Mouse (Mus musculus) retina, adult 2 months (tissue): Measurements from ENCODE around the gene Cntn2.
"Not testable (repeated sequence)": the region's sequence is repeated elsewhere in the genome, so short reads cannot be mapped to it uniquely, and the experiment has no call there.

Experiments
- DNase-seq: peaks from one replicate; pipeline ENCODE4 v3.0.0-alpha.2; 2012; ENCODE audit warnings: low read depth, low spot score

The Cntn2 gene

GRCm38 (mm10) chr1:132511521-132511920 is 31.5 kb downstream of the Cntn2 start:
- DNase-seq, result no peak

- no peak for DNase-seq
Measured at GRCm38 (mm10) chr1:132509771-132510170, 33.3 kb downstream of the Cntn2 start.

- no peak for DNase-seq
Measured at GRCm38 (mm10) chr1:132506656-132507055, 36.4 kb downstream of the Cntn2 start.

- DNase-seq, result no peak
Measured at GRCm38 (mm10) chr1:132506058-132506457, 37.0 kb downstream of the Cntn2 start, which contains the start of gene Tmem81. Tmem81 (plus strand) TSS chr1:132506230.

GRCm38 (mm10) chr1:132505155-132505554 is 37.9 kb downstream of the Cntn2 start:
- DNase-seq, result no peak

- DNase-seq, result no peak
Measured at GRCm38 (mm10) chr1:132500535-132500934, 42.5 kb downstream of the Cntn2 start.

- DNase-seq, result no peak
Measured at GRCm38 (mm10) chr1:132483759-132484158, 59.3 kb downstream of the Cntn2 start.

GRCm38 (mm10) chr1:132483234-132483633 is 59.8 kb downstream of the Cntn2 start:
- DNase-seq, result no peak

GRCm38 (mm10) chr1:132481619-132482018 is 61.4 kb downstream of the Cntn2 start:
- DNase-seq, result no peak

- DNase-seq, result no peak
Measured at GRCm38 (mm10) chr1:132479438-132479837, 63.6 kb downstream of the Cntn2 start.

- DNase-seq, result peak; percentile 91
Measured at GRCm38 (mm10) chr1:132476928-132477691, 65.9 kb downstream of the Cntn2 start, which contains the start of gene Rbbp5. Rbbp5 (plus strand) TSS chr1:132477365.

GRCm38 (mm10) chr1:132476575-132476927 is 66.5 kb downstream of the Cntn2 start:
- no peak for DNase-seq

- no peak for DNase-seq
Measured at GRCm38 (mm10) chr1:132474496-132474895, 68.6 kb downstream of the Cntn2 start.

- DNase-seq, result no peak
Measured at GRCm38 (mm10) chr1:132472537-132472936, 70.5 kb downstream of the Cntn2 start.

- DNase-seq, result no peak
Measured at GRCm38 (mm10) chr1:132471499-132471898, 71.6 kb downstream of the Cntn2 start.

- no peak for DNase-seq
Measured at GRCm38 (mm10) chr1:132471032-132471431, 72.0 kb downstream of the Cntn2 start.

- not testable (repeated sequence) for DNase-seq
Measured at GRCm38 (mm10) chr1:132470031-132470430, 73.0 kb downstream of the Cntn2 start.

GRCm38 (mm10) chr1:132469519-132469918 is 73.5 kb downstream of the Cntn2 start:
- no peak for DNase-seq

GRCm38 (mm10) chr1:132468926-132469325 is 74.1 kb downstream of the Cntn2 start:
- no peak for DNase-seq

- DNase-seq, result no peak
Measured at GRCm38 (mm10) chr1:132464651-132465050, 78.4 kb downstream of the Cntn2 start.
